Mouse (Mus musculus): Measurements from ENCODE around the gene Klf13. TPM values are rescaled to one million over a fixed set of nuclear protein-coding genes. Genes with fewer than 3 reads are reported as not detected.

Klf13 gene
- polyA plus RNA-seq, 1 experiment = 20.1 TPM

GRCm38 (mm10) chr7:63984329-63984728, 45.6 kb upstream of the Klf13 start:
- Histone ChIP-seq H3K4me3 (ENCODE audit: insufficient read depth, poor library complexity, severe bottlenecking) (no peak overlapping the region), H3K36me3 (ENCODE audit: control insufficient read depth, insufficient read depth) (no peaks in the 10 kb centered on the region), H3K27me3 (ENCODE audit: control insufficient read depth, insufficient read depth, insufficient read length) (no peaks in the 10 kb centered on the region), H3K79me3 (ENCODE audit: low read depth) (no peaks in the 10 kb centered on the region), H3ac (ENCODE audit: control insufficient read depth, insufficient read length, low read depth) (no peak overlapping the region), H3K79me2 (ENCODE audit: control insufficient read depth, insufficient read depth) (no peaks in the 10 kb centered on the region)
- TF ChIP-seq MYOG (IDR thresholded peaks at IDR 0.05; ENCODE audit: control insufficient read depth, extremely low read depth, insufficient read length) = no peak
- no peak for TF ChIP-seq CTCF (IDR thresholded peaks at IDR 0.05; ENCODE audit: control insufficient read depth, insufficient read depth, insufficient read length)
- no peak for TF ChIP-seq MAX (IDR thresholded peaks at IDR 0.05)
- no peak for TF ChIP-seq CEBPB (IDR thresholded peaks at IDR 0.05; ENCODE audit: low read depth)
- TF ChIP-seq USF1 (IDR thresholded peaks at IDR 0.05; ENCODE audit: low read depth) = no peak
- no peak for TF ChIP-seq FOSL1 (IDR thresholded peaks at IDR 0.05; ENCODE audit: insufficient read depth, low read length, poor library complexity, severe bottlenecking)
- no peak for TF ChIP-seq MYOD1 (IDR thresholded peaks at IDR 0.05; ENCODE audit: control insufficient read depth, insufficient read length, low read depth)

GRCm38 (mm10) chr7:63977631-63978030, 38.9 kb upstream of the Klf13 start:
- Histone ChIP-seq H3ac (ENCODE audit: control insufficient read depth, insufficient read length, low read depth) (no peak overlapping the region), H3K79me2 (ENCODE audit: control insufficient read depth, insufficient read depth) (no peaks in the 10 kb centered on the region), H3K27me3 (ENCODE audit: control insufficient read depth, insufficient read depth, insufficient read length) (no peaks in the 10 kb centered on the region), H3K36me3 (ENCODE audit: control insufficient read depth, insufficient read depth) (no peaks in the 10 kb centered on the region), H3K79me3 (ENCODE audit: low read depth) (no peaks in the 10 kb centered on the region), H3K4me3 (ENCODE audit: insufficient read depth, poor library complexity, severe bottlenecking) (no peak overlapping the region)
- no peak for TF ChIP-seq MYOD1 (IDR thresholded peaks at IDR 0.05; ENCODE audit: control insufficient read depth, insufficient read length, low read depth)
- no peak for TF ChIP-seq MYOG (IDR thresholded peaks at IDR 0.05; ENCODE audit: control insufficient read depth, extremely low read depth, insufficient read length)

- TF ChIP-seq MYOD1 (IDR thresholded peaks at IDR 0.05; ENCODE audit: control insufficient read depth, insufficient read length, low read depth) (no peak), USF1 (IDR thresholded peaks at IDR 0.05; ENCODE audit: low read depth) (no peak), MYOG (IDR thresholded peaks at IDR 0.05; ENCODE audit: control insufficient read depth, extremely low read depth, insufficient read length) (no peak), MAX (IDR thresholded peaks at IDR 0.05) (no peak), FOSL1 (IDR thresholded peaks at IDR 0.05; ENCODE audit: insufficient read depth, low read length, poor library complexity, severe bottlenecking) (no peak), CTCF (IDR thresholded peaks at IDR 0.05; ENCODE audit: control insufficient read depth, insufficient read depth, insufficient read length) (no peak), CEBPB (IDR thresholded peaks at IDR 0.05; ENCODE audit: low read depth) (no peak)
- Histone ChIP-seq H3K79me2 (ENCODE audit: control insufficient read depth, insufficient read depth) (no peaks in the 10 kb centered on the region), H3K36me3 (ENCODE audit: control insufficient read depth, insufficient read depth) (no peaks in the 10 kb centered on the region), H3K27me3 (ENCODE audit: control insufficient read depth, insufficient read depth, insufficient read length) (no peaks in the 10 kb centered on the region), H3ac (ENCODE audit: control insufficient read depth, insufficient read length, low read depth) (no peak overlapping the region), H3K79me3 (ENCODE audit: low read depth) (no peaks in the 10 kb centered on the region), H3K4me3 (ENCODE audit: insufficient read depth, poor library complexity, severe bottlenecking) (no peak overlapping the region)
Measured at GRCm38 (mm10) chr7:63970986-63971385, 32.3 kb upstream of the Klf13 start.

- TF ChIP-seq USF1 (IDR thresholded peaks at IDR 0.05; ENCODE audit: low read depth) (no peak), FOSL1 (IDR thresholded peaks at IDR 0.05; ENCODE audit: insufficient read depth, low read length, poor library complexity, severe bottlenecking) (no peak), CEBPB (IDR thresholded peaks at IDR 0.05; ENCODE audit: low read depth) (no peak), CTCF (IDR thresholded peaks at IDR 0.05; ENCODE audit: control insufficient read depth, insufficient read depth, insufficient read length) (no peak), MYOD1 (IDR thresholded peaks at IDR 0.05; ENCODE audit: control insufficient read depth, insufficient read length, low read depth) (no peak), MAX (IDR thresholded peaks at IDR 0.05) (no peak), MYOG (IDR thresholded peaks at IDR 0.05; ENCODE audit: control insufficient read depth, extremely low read depth, insufficient read length) (no peak)
- no peak overlapping the region for H3K4me3 ChIP-seq (ENCODE audit: insufficient read depth, poor library complexity, severe bottlenecking)
- no peaks in the 10 kb centered on the region for H3K27me3 ChIP-seq (ENCODE audit: control insufficient read depth, insufficient read depth, insufficient read length)
- no peaks in the 10 kb centered on the region for H3K36me3 ChIP-seq (ENCODE audit: control insufficient read depth, insufficient read depth)
- no peaks in the 10 kb centered on the region for H3K79me2 ChIP-seq (ENCODE audit: control insufficient read depth, insufficient read depth)
- H3K79me3 ChIP-seq (ENCODE audit: low read depth) = no peaks in the 10 kb centered on the region
- H3ac ChIP-seq (ENCODE audit: control insufficient read depth, insufficient read length, low read depth) = no peak overlapping the region
Measured at GRCm38 (mm10) chr7:63969941-63970340, 31.2 kb upstream of the Klf13 start.

GRCm38 (mm10) chr7:63965635-63966418, 27.1 kb upstream of the Klf13 start:
- Histone ChIP-seq H3K79me2 (ENCODE audit: control insufficient read depth, insufficient read depth) (no peaks in the 10 kb centered on the region), H3K36me3 (ENCODE audit: control insufficient read depth, insufficient read depth) (no peaks in the 10 kb centered on the region), H3K79me3 (ENCODE audit: low read depth) (no peaks in the 10 kb centered on the region), H3K27me3 (ENCODE audit: control insufficient read depth, insufficient read depth, insufficient read length) (no peaks in the 10 kb centered on the region), H3K4me3 (ENCODE audit: insufficient read depth, poor library complexity, severe bottlenecking) (no peak overlapping the region), H3ac (ENCODE audit: control insufficient read depth, insufficient read length, low read depth) (no peak overlapping the region)
- TF ChIP-seq MAX (IDR thresholded peaks at IDR 0.05) (no peak), USF1 (IDR thresholded peaks at IDR 0.05; ENCODE audit: low read depth) (no peak)

- H3ac ChIP-seq (ENCODE audit: control insufficient read depth, insufficient read length, low read depth) = no peak overlapping the region
- no peaks in the 10 kb centered on the region for H3K27me3 ChIP-seq (ENCODE audit: control insufficient read depth, insufficient read depth, insufficient read length)
- H3K4me3 ChIP-seq (ENCODE audit: insufficient read depth, poor library complexity, severe bottlenecking) = no peak overlapping the region
- H3K79me3 ChIP-seq (ENCODE audit: low read depth) = no peaks in the 10 kb centered on the region
- H3K79me2 ChIP-seq (ENCODE audit: control insufficient read depth, insufficient read depth) = no peaks in the 10 kb centered on the region
- TF ChIP-seq CEBPB (IDR thresholded peaks at IDR 0.05; ENCODE audit: low read depth) (no peak), USF1 (IDR thresholded peaks at IDR 0.05; ENCODE audit: low read depth) (peak; percentile 83)
- H3K36me3 ChIP-seq (ENCODE audit: control insufficient read depth, insufficient read depth) = no peaks in the 10 kb centered on the region
Measured at GRCm38 (mm10) chr7:63965135-63965534, 26.4 kb upstream of the Klf13 start.
